Mouse (Mus musculus): ENCODE data around the gene Gins2.

DNA sequence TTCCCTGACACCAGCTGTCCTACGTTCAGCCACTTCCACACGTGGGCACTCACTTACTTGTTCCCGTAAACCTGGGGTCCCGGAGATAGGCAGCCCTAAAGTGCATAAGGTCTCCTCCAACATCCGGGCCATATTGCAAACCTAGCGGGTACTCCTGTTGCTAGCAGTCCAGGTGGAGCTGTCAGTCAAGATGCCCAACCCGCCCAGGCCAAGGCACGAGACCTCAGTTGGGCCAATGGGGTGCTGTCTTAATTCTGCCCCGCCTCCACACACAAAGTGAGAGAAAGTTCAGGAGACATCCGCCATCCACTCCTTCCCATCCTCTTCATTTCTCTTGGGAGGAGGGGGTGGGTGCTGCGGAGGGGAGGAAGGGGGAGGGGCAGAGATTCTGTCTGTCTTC, 37.4 kb upstream of the Gins2 start:
- TF ChIP-seq ETS1 (conservative IDR thresholded peaks at IDR 0.05; ENCODE audit: low read depth, low read length): no peak
- TF ChIP-seq POLR2A (IDR thresholded peaks at IDR 0.05; ENCODE audit: low read depth, low read length): no peak

Data from CH12.LX (cell line).